Mouse (Mus musculus): ENCODE measurements around the gene Dctd.
"Not testable (repeated sequence)": the region's sequence is repeated elsewhere in the genome, so short reads cannot be mapped to it uniquely, and the experiment has no call there.

The Dctd gene

DNA sequence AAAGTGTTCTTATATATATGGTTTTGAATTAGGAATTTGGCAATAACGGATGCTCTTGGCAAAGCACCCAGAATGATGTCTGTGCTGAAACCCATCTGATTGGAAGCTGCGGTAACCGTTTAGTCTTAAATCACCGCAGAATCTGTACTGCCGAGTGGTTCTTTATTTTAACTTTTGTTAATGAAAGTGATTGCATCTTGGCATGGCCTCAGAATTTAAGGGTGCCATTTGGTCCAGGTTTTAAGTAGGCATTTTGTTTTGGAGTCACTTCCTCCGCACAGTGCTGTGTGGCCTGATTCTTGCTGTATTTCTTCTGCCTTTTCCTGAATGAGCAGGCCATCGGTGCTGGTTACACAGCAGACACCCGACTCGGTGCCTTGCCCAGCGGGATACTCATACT is 47.6 kb downstream of the Dctd start:
- DNase-seq: no peak

DNA sequence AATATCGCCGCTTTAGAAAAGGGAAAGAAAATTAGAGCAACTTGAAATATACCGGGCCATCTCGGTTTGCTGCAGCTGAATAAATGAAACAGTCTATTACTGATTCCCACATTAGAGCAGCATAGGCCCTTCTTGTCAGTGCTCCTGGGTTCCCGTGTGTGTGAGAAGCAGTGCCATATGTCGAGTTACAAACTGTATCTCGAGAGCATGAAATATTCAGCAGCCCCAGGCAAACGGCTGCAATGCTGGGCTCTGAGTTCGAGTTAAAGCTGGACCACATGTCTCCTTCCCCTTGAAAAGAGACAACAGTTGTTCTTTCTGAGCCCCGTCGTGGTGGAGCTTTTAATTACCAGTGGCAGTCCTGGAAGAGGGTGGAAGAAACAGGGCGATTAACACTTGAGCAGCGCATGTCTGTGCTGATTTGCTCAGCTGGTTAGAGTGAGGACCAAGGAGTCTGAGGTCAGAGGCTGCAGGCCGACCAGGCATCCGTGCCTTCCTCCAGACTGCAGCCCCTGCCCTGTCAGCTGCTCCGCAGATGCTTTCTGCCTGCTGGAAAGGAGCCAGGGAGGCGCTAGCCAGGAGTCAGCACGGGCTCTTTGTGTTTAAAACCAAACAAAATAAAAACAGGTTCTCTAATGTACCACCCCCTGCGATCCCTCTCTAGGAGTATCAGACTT is 53.3 kb downstream of the Dctd start:
- DNase-seq: no peak

DNA sequence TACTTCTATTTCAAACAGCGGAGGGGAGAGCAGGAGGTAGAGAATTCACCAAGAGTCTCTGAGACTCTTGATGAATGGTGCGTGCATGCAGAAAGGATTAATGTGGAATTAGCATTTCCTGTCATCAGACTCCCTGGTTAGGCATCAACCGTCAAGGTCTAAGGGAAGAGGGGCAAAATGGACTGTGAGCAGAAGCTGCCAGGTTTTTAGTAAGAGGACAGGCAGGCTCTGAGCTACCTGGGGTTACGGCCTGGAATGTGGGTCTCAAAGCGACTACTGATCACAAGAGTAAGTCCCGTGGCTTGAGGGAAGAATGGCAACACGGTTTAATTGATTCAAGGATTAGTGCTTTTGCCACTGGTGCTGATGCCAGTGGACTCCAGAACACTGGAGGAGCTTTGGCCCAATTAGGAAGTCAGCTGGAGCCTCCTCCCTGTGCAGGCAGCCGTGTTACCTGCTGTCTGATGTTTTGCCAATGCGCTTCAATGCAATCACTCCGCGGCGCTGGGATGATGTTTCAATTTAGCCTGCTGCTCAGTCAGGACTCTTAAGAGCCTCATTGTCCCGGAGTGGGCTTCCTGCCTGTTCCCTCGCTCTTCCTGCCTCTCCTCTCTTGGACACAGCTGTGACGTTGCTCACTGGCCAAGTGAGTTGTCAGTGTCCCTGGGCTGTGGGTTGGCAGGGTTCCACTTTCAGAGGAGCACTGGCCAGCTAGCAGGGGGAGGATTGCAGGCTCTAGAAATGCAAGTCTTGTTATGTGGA is 54.6 kb downstream of the Dctd start:
- DNase-seq: no peak

DNA sequence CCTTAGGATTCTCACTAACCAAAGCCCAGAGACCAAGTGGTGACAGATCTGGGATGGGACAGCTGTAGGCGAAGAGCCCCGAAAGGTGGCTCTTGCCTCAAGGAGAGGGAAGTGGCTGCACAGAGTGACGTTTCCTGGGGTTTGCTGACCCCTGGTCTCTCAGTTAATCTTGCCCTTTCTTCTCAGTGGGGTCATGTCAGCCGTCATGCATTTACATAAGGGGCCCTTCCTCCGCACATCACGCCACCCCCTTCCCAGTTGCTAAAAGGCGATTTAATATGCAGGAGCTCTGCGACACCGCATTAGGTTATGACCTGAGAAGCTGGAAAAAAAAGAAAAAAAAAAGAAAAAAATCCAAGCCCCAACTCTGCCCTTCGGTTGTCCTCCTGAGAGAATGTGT is 58.8 kb downstream of the Dctd start:
- no peak for DNase-seq

DNA sequence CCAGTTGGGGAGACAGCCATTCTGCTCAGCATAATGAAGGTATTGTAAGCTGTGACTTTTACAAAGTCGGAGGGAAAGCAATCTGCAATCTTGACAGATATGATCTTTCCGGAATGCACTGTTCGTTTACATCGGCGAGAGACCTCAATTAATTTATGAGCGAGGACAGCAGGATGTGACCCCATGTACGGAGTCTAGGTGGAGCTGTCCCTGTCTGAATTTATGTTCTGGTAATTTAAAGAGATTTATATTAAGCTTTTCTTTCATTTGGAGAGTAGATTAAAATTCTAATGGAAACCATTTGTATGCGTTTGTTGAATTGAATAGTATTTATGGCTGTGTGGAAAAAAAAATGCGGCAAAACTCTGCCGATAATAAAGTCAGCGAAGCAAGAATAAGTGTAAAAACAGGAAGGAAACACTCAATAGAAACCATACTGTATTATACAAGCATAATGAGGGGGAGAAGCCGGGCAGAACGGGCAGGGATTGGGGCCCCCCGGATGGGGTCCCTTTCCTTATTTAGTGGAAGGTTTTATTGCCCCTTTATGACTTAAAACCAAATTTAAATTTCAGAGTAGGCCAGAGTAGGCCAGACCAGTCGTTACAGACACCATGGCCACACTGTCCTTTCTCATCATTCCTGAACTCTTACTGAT is 59.8 kb downstream of the Dctd start:
- no peak for DNase-seq

DNA sequence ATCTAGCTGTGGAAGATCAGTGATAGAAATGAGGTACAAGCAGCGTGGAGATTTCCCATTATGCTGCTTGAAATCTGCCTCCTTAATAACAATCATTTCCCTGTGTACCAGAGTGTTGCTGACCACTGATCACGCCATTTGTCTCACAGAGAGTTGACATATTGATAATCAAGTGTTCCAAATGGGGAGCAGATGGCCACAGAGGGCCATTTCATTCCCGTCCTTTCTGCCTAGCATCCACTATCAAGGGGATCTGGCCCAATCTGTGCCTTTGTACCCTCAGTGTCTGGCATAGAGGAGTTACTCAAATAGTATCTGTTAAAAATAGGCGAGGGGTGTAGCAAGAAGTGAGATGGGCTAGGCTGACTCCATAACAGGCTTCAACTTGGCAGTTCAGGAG is 78.5 kb downstream of the Dctd start:
- DNase-seq: no peak

DNA sequence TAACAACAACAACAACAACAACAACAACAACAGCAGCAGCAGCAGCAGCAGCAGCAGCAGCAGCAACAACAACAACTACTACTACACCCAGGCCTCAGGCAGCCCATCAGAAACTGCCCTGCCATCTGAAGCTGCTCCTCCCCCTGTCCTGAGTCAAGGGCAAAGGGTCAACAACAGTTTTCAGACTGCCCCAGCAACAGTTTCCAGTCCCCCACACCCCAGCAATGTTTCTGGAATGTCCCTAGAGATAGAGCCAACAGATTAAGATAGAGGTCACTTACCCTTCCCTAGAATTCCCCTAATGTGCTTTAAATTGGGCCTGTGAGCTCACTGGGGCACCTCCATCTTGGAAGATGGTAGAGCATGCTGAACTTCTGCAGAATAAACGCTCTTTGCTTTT is 79.0 kb downstream of the Dctd start:
- DNase-seq: no peak

DNA sequence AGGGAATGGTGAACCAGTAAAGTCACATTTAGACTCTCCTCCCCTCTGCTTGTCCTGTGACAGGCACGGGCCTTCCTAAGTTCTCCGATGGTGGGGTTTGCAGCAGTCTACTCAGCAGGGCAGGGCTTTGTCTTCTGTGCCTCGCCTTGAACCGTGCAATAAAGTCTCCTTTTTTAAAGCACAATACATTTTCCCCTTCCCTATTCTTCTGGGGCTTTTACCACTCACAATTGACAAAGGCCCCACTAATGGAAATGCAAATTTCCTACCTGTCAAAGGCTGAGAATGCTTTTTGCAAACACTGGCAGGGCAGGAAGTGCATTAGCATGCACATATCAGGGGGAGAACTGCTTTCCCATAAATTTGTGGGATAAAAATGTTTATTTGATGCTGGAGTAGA is 80.1 kb downstream of the Dctd start:
- DNase-seq: no peak

DNA sequence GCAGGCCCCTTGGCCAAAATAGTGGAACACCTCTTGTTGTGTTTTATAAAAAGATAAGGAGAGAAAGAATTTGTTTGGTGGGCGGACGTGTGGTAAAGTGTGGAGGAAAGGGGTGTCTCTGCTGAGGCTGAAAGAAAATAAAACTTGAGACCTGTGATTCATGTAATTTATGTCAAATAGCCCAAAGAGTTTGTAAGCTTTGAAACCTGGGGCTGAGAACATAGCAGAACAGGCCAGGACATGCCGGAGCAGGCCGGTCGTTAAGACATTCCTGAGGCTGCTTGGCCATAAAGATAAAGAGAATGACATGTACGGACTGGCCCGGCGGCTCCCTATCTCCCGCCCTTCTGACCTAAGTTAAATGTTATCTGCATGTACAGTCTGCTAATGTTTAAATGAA is 81.3 kb downstream of the Dctd start:
- not testable (repeated sequence) for DNase-seq

DNA sequence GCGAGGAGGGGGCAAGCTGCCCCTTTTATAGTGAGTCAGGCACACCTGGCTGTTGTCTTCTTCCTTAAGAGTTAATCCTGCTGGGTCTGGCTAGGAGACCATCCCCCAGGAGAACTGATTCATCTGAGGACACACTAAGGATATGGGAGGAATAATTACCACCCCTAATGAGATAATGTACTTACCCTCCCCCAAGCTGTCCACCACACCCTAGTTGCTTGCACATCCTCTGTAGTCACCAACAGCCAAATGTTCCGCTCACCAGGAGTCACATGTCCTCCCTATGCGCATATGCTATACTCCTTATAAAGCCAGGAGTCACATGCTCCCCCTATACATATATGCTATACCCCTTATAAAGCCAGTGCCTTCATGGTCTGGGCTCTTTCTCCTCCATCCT is 82.1 kb downstream of the Dctd start:
- DNase-seq: no peak

DNA sequence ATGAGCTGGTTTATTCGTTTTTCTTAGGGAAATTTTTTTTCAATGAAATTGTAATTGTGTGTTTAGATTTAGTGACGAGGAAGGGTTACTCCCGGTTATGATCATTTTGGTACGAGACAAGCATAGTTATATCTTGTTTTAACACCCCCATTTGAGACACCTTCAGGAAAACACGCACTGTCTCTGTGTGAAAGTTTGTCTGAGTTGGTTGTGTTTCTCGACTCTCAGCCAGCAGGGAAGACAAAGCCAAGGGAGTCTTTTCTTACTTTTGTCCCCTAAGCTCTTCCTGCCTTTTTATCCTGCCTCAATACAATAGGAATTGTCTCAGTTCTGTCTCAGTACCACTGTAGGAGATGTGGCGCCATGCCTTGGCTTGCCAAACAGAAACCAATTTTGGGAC is 84.9 kb downstream of the Dctd start:
- no peak for DNase-seq

DNA sequence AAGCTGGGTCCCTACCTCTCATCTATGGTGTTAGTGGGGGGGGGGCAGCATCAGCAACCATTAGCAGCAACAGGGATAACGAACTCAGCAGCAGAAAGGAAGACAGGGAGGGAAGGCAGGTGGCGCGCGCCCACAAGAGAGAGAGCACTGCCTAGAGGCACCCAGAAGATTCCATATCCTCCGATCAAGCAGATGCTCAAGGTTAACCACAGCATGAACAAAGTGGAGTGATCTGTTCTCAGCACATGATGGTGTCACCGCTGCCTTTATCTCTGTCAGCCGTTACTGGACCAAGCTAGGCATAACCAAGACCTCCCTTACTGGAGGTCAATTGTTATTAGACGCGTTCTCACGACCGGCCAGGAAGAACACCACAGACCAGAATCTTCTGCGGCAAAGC is 89.7 kb downstream of the Dctd start:
- DNase-seq: no peak

DNA sequence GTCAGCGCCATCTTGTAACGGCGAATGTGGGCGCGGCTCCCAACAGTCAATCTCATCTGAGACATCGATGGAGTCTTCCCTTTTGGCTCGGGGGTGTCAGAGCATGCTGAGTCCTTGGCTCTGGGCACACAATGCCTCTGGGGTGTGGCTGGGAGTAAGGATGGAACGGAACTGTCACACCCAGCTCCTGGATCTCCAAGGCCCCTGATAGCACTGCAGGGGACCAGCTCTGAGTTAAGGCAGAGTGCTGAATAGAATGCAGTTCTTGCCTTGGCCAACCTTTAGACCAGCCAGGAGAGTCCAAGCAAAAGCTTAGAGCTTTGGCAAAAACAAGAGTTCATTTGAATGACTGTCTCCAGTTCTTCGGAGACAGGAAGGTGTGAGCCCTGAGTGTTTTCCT is 97.1 kb downstream of the Dctd start:
- no peak for DNase-seq

DNA sequence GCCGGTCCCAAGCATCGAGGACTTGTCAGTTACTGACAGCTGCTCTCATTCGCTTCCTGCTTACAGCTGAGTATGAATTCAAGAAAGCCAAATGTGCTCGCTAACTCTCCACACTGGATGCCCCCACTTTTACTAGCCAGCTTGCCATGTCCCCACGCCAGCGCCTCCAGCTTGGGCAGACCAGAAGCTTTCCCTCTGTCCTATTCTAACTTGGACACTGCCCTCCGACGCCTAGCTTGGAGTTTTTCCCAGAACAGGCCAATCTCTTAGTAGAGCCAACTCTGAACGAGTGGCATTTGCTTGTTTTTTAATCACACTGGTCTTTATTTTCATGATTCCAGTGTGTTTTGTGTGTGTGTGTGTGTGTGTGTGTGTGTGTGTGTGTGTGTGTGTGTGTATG is 100.3 kb downstream of the Dctd start:
- DNase-seq: no peak

DNA sequence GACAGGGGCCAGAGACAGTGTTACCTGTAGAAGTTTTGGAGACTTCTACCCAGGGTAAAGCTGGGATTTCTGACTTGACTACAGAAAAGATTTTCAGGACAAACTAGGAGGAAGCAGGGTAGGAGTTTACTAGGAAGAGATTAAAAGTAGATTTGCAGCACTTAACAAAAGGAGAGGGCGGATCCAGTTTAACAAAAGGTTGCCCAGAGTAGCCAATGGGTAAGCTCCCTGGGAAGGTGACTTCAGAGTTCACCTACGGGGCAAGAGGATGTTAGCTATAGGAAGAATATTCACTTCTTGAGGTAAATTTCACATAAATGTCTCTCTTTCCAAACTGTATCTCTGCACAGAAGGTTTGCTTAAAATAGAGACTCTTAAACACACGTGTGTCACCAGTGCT is 103.7 kb downstream of the Dctd start:
- no peak for DNase-seq
